Mouse (Mus musculus): Measurements from ENCODE around the gene Gm28053. TPM values are rescaled to one million over a fixed set of nuclear protein-coding genes. Genes with fewer than 3 reads are reported as not detected.

The Gm28053 gene
- total RNA-seq, 2 experiments from 2014 or later = 1.4 TPM; not detected in 1

GRCm38 (mm10) chr6:48737053-48737452 lies 18.6 kb downstream of the Gm28053 start:
- DNase-seq (ENCODE audit: low spot score in 2 of 2) = no peak
- intact Hi-C loops (cut with DNase I) = no loop called here

GRCm38 (mm10) chr6:48737688-48738087 lies 19.3 kb downstream of the Gm28053 start:
- DNase-seq (ENCODE audit: low spot score in 2 of 2) = no peak
- intact Hi-C loops (cut with DNase I) = no loop called here

- intact Hi-C loops (cut with DNase I) = no loop called here
- no peak for DNase-seq (ENCODE audit: low spot score in 2 of 2)
Observed at GRCm38 (mm10) chr6:48738961-48739779, 20.8 kb downstream of the Gm28053 start, which contains the start of gene Gimap1. TSS of gene Gimap1 (plus strand) at chr6:48739054.

GRCm38 (mm10) chr6:48739780-48740055 lies 21.3 kb downstream of the Gm28053 start:
- intact Hi-C loops (cut with DNase I) = no loop called here
- DNase-seq (ENCODE audit: low spot score in 2 of 2) = no peak

GRCm38 (mm10) chr6:48740501-48741169 lies 22.2 kb downstream of the Gm28053 start:
- intact Hi-C loops (cut with DNase I) = no loop called here

GRCm38 (mm10) chr6:48741273-48741672 lies 22.9 kb downstream of the Gm28053 start:
- no peak for DNase-seq (ENCODE audit: low spot score in 2 of 2)
- intact Hi-C loops (cut with DNase I) = no loop called here

More at GRCm38 (mm10) chr6:48740501-48741169, 22.2 kb downstream of the Gm28053 start:
- DNase-seq (ENCODE audit: low spot score in 2 of 2) = no peak

- intact Hi-C loops (cut with DNase I) = no loop called here
- no peak for DNase-seq (ENCODE audit: low spot score in 2 of 2)
Observed at GRCm38 (mm10) chr6:48741711-48742206, 23.4 kb downstream of the Gm28053 start.

- intact Hi-C loops (cut with DNase I) = no loop called here
Observed at GRCm38 (mm10) chr6:48742422-48743351, 24.3 kb downstream of the Gm28053 start.

GRCm38 (mm10) chr6:48745490-48745889 lies 27.1 kb downstream of the Gm28053 start:
- DNase-seq (ENCODE audit: low spot score in 2 of 2) = no peak
- intact Hi-C loops (cut with DNase I) = no loop called here

More at GRCm38 (mm10) chr6:48742422-48743351, 24.3 kb downstream of the Gm28053 start:
- DNase-seq (ENCODE audit: low spot score in 2 of 2) = peak in 1 of 2 experiments; percentile 6

GRCm38 (mm10) chr6:48745959-48746889 lies 27.8 kb downstream of the Gm28053 start, which contains the start of gene Gimap5:
TSS of gene Gimap5 (plus strand) at chr6:48746197.
- intact Hi-C loops (cut with DNase I) = no loop called here
- DNase-seq (ENCODE audit: low spot score in 2 of 2) = peak in 1 of 2 experiments; percentile 36

- no peak for DNase-seq (ENCODE audit: low spot score in 2 of 2)
- intact Hi-C loops (cut with DNase I) = no loop called here
Observed at GRCm38 (mm10) chr6:48747091-48747966, 28.9 kb downstream of the Gm28053 start.

GRCm38 (mm10) chr6:48763567-48764270 lies 45.3 kb downstream of the Gm28053 start:
- intact Hi-C loops (cut with DNase I) = no loop called here
- no peak for DNase-seq (ENCODE audit: low spot score in 2 of 2)

GRCm38 (mm10) chr6:48764496-48764895 lies 46.1 kb downstream of the Gm28053 start:
- no peak for DNase-seq (ENCODE audit: low spot score in 2 of 2)
- intact Hi-C loops (cut with DNase I) = no loop called here

GRCm38 (mm10) chr6:48768178-48768869 lies 49.9 kb downstream of the Gm28053 start:
- intact Hi-C loops (cut with DNase I) = no loop called here
- no peak for DNase-seq (ENCODE audit: low spot score in 2 of 2)

GRCm38 (mm10) chr6:48768933-48769332 lies 50.5 kb downstream of the Gm28053 start:
- DNase-seq (ENCODE audit: low spot score in 2 of 2) = no peak
- intact Hi-C loops (cut with DNase I) = no loop called here

GRCm38 (mm10) chr6:48770696-48771095 lies 52.3 kb downstream of the Gm28053 start, which contains the start of gene Gimap3:
TSS of gene Gimap3 (minus strand) at chr6:48770851.
- intact Hi-C loops (cut with DNase I) = loop anchor here (10.0 kb wide), 1 partner anchor 596 kb away; no protein-coding TSS in a partner anchor
- no peak for DNase-seq (ENCODE audit: low spot score in 2 of 2)

All from left cerebral cortex, postnatal 14 days (tissue).